Mouse (Mus musculus) embryonic stem cell, embryonic (primary cell): ENCODE results near the gene Ky.

Experiments
- CTCF ChIA-PET, 4 experiments: fragments of 300-600 bp in 2 of 4; fragments of 350-600 bp in 2 of 4; sonication (Branson Sonifier 250); formaldehyde crosslinking; loops; one replicate each; lab custom pipeline; 2022; ENCODE audit warnings: inconsistent platforms in 2 of 4; lab: Charles Lee
- POLR2A ChIA-PET, 4 experiments: fragments of 300-600 bp in 2 of 4; fragments of 350-600 bp in 2 of 4; sonication (Branson Sonifier 250); formaldehyde crosslinking; loops; one replicate each; lab custom pipeline; 2022; ENCODE audit warnings: antibody characterized with exemption in 4 of 4, inconsistent platforms in 1 of 4; lab: Charles Lee

The Ky gene

DNA sequence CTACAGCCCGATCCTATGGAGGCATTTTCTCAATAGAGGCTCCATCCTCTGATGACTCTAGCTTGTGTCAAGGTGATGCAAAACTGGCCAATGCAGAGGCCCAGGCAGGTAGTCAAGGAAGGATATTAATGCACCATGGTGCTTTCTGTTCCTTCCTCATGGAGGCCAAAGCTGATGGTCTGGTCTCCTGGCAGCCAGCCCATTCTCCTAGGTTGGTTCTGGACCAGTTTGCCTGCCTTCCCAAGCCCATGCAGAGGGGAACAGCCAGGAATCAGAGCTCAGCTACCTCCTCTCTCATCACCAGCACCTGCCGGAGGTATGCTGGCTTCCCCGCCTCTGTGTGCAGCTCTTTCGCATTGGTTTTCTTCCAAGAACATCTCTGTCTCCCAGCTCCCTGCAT, 31.4 kb downstream of the Ky start:
- ChIA-PET CTCF (interaction anchor here in 1 of 4 experiments (1.2 kb wide), 1 partner anchor 8 kb away, joined by 3 read pairs; no protein-coding TSS in a partner anchor), POLR2A (no interaction called here)

- POLR2A ChIA-PET, result interaction anchor here in 1 of 4 experiments (0.7 kb wide), 1 partner anchor 21 kb away, joined by 3 read pairs; no protein-coding TSS in a partner anchor
- CTCF ChIA-PET, result interaction anchor here in 1 of 4 experiments (0.6 kb wide), 1 partner anchor 523 kb away, joined by 4 read pairs; no protein-coding TSS in a partner anchor
Measured at GRCm38 (mm10) chr9:102539699-102540098, 34.1 kb downstream of the Ky start.

GRCm38 (mm10) chr9:102541666-102542065, 36.1 kb downstream of the Ky start:
- CTCF ChIA-PET, result interaction anchor here in 3 of 4 experiments (0.7 to 1.1 kb wide), 3 partner anchors 15 to 447 kb away, joined by 3 to 4 read pairs (median 3); partner anchors contain the start of gene Slco2a1 (in 1 of the 3)
- POLR2A ChIA-PET, result interaction anchor here in 3 of 4 experiments (0.6 to 1.7 kb wide), 5 partner anchors 11 to 476 kb away, joined by 3 to 7 read pairs (median 4); no protein-coding TSS in a partner anchor

GRCm38 (mm10) chr9:102542540-102542939, 37.0 kb downstream of the Ky start:
- ChIA-PET POLR2A (interaction anchor here in 2 of 4 experiments (0.9 to 1.7 kb wide), 4 partner anchors 11 to 34 kb away, joined by 3 to 4 read pairs (median 4); no protein-coding TSS in a partner anchor), CTCF (interaction anchor here in 2 of 4 experiments (0.5 to 1.3 kb wide), 2 partner anchors 89 to 139 kb away, joined by 3 to 4 read pairs; no protein-coding TSS in a partner anchor)

DNA sequence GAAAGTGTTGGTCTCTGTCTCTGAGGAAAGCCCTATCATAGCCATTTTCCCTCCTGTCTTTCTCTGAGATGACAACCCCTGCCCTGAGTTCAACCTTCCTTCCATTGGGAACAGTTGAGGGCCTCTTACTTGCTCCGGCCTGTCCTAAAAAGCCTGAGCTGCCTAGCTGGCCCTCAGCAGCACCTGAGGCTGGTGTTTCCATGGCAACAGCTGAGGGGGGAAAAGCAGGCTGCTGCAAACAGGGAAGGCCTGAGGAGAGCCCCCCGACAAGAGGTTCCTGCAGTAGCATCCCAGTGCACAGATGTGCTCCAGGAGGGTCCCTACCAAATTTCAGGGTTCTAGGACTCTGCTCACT, 38.2 kb downstream of the Ky start:
- CTCF ChIA-PET, result interaction anchor here in 3 of 4 experiments (1.3 to 2.4 kb wide), 6 partner anchors 13 to 140 kb away, joined by 3 to 20 read pairs (median 8); no protein-coding TSS in a partner anchor

GRCm38 (mm10) chr9:102544116-102544772, 38.7 kb downstream of the Ky start:
- ChIA-PET CTCF (interaction anchor here (0.5 to 2.4 kb wide), 32 partner anchors 8 to 503 kb away, joined by 3 to 20 read pairs (median 4); partner anchors contain the start of gene Ephb1 (in 3 of the 4)), POLR2A (interaction anchor here (0.6 to 1.9 kb wide), 5 partner anchors 58 to 143 kb away, joined by 3 to 5 read pairs (median 3); no protein-coding TSS in a partner anchor)

More for the DNA sequence above, 38.2 kb downstream of the Ky start:
- POLR2A ChIA-PET, result interaction anchor here in 3 of 4 experiments (0.6 to 1.9 kb wide), 4 partner anchors 10 to 65 kb away, joined by 3 to 5 read pairs (median 3); no protein-coding TSS in a partner anchor

DNA sequence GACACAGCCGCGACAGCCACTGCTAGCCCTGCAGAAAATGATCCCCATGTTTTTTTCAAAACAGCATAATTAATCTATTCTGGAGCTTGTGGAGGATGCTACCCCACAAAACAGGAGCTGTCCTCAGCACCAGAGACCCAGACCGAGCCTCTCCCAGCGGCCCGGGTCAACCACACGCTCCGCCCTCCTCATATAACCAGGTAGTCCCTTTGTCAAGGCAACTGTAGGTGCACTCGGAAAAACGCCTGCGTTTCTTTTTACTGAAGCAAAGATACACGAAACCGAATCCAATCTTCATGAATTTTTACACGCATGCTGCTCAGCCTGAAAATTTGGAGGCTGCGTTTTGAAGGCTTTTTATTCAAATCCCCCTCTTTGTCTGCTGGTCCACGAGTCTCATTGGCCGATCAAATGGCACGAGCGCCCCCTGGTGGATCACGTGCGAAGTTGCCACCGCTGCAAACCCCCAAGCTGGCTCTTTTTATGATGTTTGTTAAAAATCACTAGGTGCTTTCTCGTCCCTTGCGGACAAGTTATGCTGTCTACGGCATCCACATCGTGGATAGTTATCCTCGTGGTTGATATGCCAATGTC, 39.3 kb downstream of the Ky start:
- POLR2A ChIA-PET, result interaction anchor here in 3 of 4 experiments (1.0 to 1.9 kb wide), 4 partner anchors 14 to 143 kb away, joined by 3 to 5 read pairs (median 3); no protein-coding TSS in a partner anchor

DNA sequence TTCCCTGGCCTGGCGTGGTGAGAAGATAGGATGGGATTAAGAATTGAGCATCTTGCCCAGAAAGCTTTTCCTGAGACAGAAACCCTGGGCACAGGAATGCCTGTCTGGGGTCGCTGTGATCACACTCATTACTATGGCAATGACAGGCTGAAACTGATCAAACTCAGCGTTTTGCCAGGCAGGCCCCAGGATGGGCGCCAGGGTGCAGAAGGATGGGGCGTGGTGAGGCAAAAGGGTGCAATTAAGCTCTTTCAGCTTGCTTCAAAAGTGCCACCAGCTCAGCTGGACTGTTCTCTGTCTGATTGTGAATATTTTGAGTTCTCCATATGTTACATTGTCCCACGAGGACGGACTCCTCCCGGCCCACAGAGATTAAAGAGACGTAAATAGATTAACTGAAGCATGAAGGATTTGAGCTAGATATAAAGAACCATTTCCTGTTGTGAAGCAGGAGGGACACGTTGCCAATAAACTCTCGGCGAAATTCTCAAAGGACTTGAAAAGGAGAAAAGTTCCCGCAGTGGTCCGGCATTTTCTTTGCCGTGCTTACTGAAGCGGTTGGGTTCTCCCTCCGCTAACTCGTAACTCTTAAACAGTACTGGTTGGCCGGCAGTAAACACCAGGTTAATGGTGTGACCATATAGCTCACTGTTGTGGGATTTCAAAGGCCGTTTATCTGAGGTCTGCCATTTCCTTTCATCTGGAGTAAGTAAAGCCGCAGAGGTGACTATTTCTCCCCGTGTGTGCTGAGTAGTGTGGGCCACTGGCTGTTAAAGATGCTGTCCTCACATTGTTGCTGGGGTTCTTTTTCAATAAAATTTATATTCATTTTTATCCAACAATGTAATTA, 40.1 kb downstream of the Ky start:
- ChIA-PET CTCF (interaction anchor here (0.6 to 2.4 kb wide), 35 partner anchors 9 to 456 kb away, joined by 3 to 20 read pairs (median 4); partner anchors contain the start of gene Ephb1 (in 2 of the 4)), POLR2A (interaction anchor here in 3 of 4 experiments (0.7 to 1.9 kb wide), 4 partner anchors 15 to 144 kb away, joined by 3 to 5 read pairs (median 3); no protein-coding TSS in a partner anchor)

More for the DNA sequence above, 39.3 kb downstream of the Ky start:
- CTCF ChIA-PET, result interaction anchor here (0.5 to 2.4 kb wide), 45 partner anchors 8 to 503 kb away, joined by 3 to 20 read pairs (median 4); partner anchors contain the start of gene Ephb1 (in 3 of the 4)

GRCm38 (mm10) chr9:102546256-102547027, 40.9 kb downstream of the Ky start:
- ChIA-PET POLR2A (interaction anchor here in 1 of 4 experiments (0.6 kb wide), 1 partner anchor 110 kb away, joined by 4 read pairs; no protein-coding TSS in a partner anchor), CTCF (interaction anchor here (0.6 to 2.3 kb wide), 8 partner anchors 9 to 1707 kb away, joined by 3 to 17 read pairs (median 4); no protein-coding TSS in a partner anchor)

- ChIA-PET CTCF (interaction anchor here in 2 of 4 experiments (0.6 to 0.8 kb wide), 2 partner anchors 96 to 1708 kb away, joined by 4 to 5 read pairs; no protein-coding TSS in a partner anchor), POLR2A (interaction anchor here in 1 of 4 experiments (0.6 kb wide), 1 partner anchor 110 kb away, joined by 4 read pairs; no protein-coding TSS in a partner anchor)
Measured at GRCm38 (mm10) chr9:102547028-102547354, 41.4 kb downstream of the Ky start.

- CTCF ChIA-PET, result interaction anchor here in 2 of 4 experiments (0.7 kb wide), 4 partner anchors 66 to 288 kb away, joined by 3 to 4 read pairs (median 4); no protein-coding TSS in a partner anchor
- POLR2A ChIA-PET, result interaction anchor here in 1 of 4 experiments (0.7 kb wide), 1 partner anchor 13 kb away, joined by 4 read pairs; no protein-coding TSS in a partner anchor
Measured at GRCm38 (mm10) chr9:102549211-102549610, 43.7 kb downstream of the Ky start.

- POLR2A ChIA-PET, result interaction anchor here in 1 of 4 experiments (0.6 kb wide), 1 partner anchor 169 kb away, joined by 4 read pairs; no protein-coding TSS in a partner anchor
- CTCF ChIA-PET, result interaction anchor here in 1 of 4 experiments (0.5 kb wide), 1 partner anchor 1356 kb away, joined by 4 read pairs; no protein-coding TSS in a partner anchor
Measured at GRCm38 (mm10) chr9:102551771-102552170, 46.2 kb downstream of the Ky start.

DNA sequence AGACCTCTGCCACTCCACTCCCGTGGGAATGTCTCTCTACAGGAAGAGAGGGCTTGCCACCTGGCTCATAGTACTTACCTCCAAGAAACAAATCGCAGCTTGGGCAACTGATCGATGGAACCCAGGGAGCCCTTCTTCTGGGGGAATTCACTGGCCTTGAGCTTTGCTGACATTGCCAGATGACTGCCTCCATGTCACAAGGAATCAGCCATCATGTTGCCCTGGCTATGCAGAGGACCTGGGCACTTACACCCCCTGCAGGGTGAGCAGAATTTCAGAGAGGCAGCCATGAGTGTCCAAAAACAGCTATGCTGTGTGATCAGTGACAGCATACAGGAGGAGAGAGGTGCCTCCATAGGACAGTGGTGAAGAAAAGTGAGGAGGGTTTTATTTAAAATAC, 48.2 kb downstream of the Ky start:
- POLR2A ChIA-PET, result interaction anchor here in 2 of 4 experiments (0.6 to 1.3 kb wide), 3 partner anchors 10 to 127 kb away, joined by 3 read pairs; no protein-coding TSS in a partner anchor
- CTCF ChIA-PET, result interaction anchor here in 1 of 4 experiments (1.5 kb wide), 1 partner anchor 9 kb away, joined by 4 read pairs; no protein-coding TSS in a partner anchor

GRCm38 (mm10) chr9:102558463-102558862, 52.9 kb downstream of the Ky start:
- POLR2A ChIA-PET, result no interaction called here
- CTCF ChIA-PET, result interaction anchor here in 2 of 4 experiments (0.6 to 1.4 kb wide), 3 partner anchors 13 to 139 kb away, joined by 3 to 4 read pairs (median 3); no protein-coding TSS in a partner anchor

DNA sequence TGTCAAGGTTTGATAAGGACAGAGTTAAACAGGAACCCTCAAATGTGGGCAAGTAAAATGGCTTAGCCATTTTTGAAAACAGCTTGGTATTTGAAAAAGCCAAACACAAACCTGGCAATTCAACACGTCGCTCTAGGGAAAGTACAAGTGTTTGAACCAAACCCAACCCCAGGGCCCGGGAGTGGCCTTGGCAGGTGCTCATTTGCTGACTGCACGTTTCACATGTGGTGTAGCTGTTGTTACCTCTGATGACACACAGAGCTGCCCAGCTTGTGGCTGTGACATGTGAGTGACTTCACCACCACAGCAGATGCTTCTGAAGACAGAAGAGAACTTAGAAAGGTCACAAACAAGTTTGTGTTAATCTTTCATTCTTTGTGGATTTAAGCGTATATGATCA, 67.3 kb downstream of the Ky start:
- ChIA-PET POLR2A (no interaction called here), CTCF (interaction anchor here in 2 of 4 experiments (1.6 to 2.1 kb wide), 2 partner anchors 28 to 49 kb away, joined by 4 to 9 read pairs; no protein-coding TSS in a partner anchor)

DNA sequence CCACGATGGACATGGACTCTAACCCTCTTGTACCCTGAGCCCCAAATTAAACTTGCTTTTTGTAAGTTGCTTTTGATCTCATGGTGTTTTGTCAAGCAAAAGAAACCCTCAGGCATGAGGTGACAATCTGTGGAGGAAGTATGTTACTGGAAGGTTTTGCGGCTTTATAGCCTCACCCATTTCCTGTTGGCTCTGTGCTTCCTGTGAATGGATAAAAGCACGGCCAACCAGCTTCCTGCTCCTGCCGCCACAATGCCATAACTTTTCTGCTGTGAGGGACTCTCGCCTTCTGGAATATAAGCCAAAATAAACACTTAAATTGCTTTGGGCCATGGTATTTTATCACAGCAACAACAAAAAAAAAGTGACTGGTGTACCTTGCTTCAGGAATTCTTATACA, 71.9 kb downstream of the Ky start:
- ChIA-PET CTCF (no interaction called here), POLR2A (no interaction called here)
